Mouse (Mus musculus): ENCODE measurements around the gene Rrp36.

DNA sequence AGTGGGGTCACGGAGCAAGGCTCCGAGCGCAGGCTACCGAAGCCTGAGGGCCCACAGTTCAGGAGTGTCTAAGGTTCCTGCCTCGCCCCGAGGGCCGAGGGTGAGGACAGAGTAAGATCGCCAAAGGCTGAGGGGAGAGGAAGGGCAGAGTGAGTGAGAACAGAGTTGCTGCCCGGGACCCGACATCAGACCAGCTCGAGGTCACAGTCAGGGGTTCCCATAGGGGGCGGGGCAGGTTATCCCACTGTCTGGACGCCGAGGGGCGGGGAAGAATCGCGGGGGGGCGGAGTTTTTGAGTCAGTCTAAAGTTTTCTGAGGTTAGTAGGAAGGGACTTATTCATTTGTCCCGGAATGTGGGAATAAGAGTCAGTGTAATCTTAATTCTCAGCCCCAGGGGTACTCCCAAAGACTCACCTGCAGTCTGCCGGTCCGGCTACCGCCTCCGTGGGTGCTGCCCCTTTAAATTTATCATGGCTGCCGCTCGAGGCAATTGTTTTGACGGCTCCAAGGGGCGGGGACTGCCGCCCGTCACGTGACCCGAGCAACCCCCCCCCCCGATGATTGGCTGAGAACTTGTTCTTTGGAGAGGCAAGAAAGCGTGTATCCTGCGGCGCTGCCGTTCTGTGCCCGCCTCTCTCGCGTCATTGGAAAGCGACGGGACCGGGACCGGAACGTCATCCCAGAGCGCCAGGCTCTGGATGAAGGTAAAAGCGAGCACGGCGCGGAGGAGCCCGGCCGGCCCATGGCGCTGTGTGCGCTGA, 28.4 kb downstream of the Rrp36 start, which contains the start of the genes Klc4 and Mrpl2:
- TF ChIP-seq CTCF (IDR thresholded peaks at IDR 0.05; ENCODE audit: borderline replicate concordance, extremely low read depth, insufficient read depth, insufficient read length) (no peak), POLR2A (IDR thresholded peaks at IDR 0.05; ENCODE audit: borderline replicate concordance, extremely low read depth, insufficient read depth, insufficient read length, poor library complexity, severe bottlenecking) (peak; percentile 89)

Measured in brain, embryonic 14.5 days (tissue).